Mouse (Mus musculus): ENCODE data around the gene Cdc37l1. TPM values are rescaled to one million over a fixed set of nuclear protein-coding genes. Genes with fewer than 3 reads are reported as not detected.

The Cdc37l1 gene
- polyA plus RNA-seq, 1 experiment from 2014 or later = 55.7 TPM

GRCm38 (mm10) chr19:29074802-29075201 is 84.7 kb downstream of the Cdc37l1 start:
- H3K9ac ChIP-seq (ENCODE audit: low read length) = no peak overlapping the region
- H3K4me3 ChIP-seq (ENCODE audit: low read depth, low read length) = no peak overlapping the region
- DNase-seq (ENCODE audit: low spot score) = no peak
- H3K4me2 ChIP-seq (ENCODE audit: low read depth, low read length, severe bottlenecking) = no peak overlapping the region
- H3K36me3 ChIP-seq (ENCODE audit: control insufficient read depth, insufficient read depth, low read length) = no peaks in the 10 kb centered on the region
- H3K4me1 ChIP-seq (replicated peaks; ENCODE audit: control insufficient read depth, insufficient read depth, low read length) = no peaks in the 10 kb centered on the region
- H3K27ac ChIP-seq (ENCODE audit: low read depth, low read length) = no peak overlapping the region
- no peaks in the 10 kb centered on the region for H3K27me3 ChIP-seq (ENCODE audit: control insufficient read depth, insufficient read depth, low read length)
- 80% methylated on average over 6 of the region's 6 CpGs for WGBS
- ATAC-seq (replicated peaks; ENCODE audit: low FRiP score) = no peak
- H3K9me3 ChIP-seq (ENCODE audit: control insufficient read depth, low read length) = no peaks in the 10 kb centered on the region

Other genes with a start within 250 kb of the Cdc37l1 start
- 0.71 and 0.98 TPM in 2 replicates for gene Slc1a1, start 155.3 kb upstream of the Cdc37l1 start, polyA plus RNA-seq (2014; fragmentation: Nextera tagmentation; extraction: Ambion mirVana)
- 6.1 and 6.4 TPM in 2 replicates for gene Plpp6, start 26.4 kb upstream of the Cdc37l1 start, polyA plus RNA-seq (2014; fragmentation: Nextera tagmentation; extraction: Ambion mirVana)
- gene 4430402I18Rik, start 22.6 kb upstream of the Cdc37l1 start, polyA plus RNA-seq (2014; fragmentation: Nextera tagmentation; extraction: Ambion mirVana) = 0.19 and 1.2 TPM in 2 replicates
- 83.8 and 88.7 TPM in 2 replicates for gene Ak3, start 57.6 kb downstream of the Cdc37l1 start, polyA plus RNA-seq (2014; fragmentation: Nextera tagmentation; extraction: Ambion mirVana)
- gene Rcl1, start 111.0 kb downstream of the Cdc37l1 start, polyA plus RNA-seq (2014; fragmentation: Nextera tagmentation; extraction: Ambion mirVana) = 52.2 and 54.5 TPM in 2 replicates